Mouse (Mus musculus): ENCODE measurements at regions not wholly inside any gene's neighbourhood (a gene's known extent, or its start where the extent isn't known, plus 50 kb on each side); places are given as distances from the start of the nearest gene placed in this dataset.

DNA sequence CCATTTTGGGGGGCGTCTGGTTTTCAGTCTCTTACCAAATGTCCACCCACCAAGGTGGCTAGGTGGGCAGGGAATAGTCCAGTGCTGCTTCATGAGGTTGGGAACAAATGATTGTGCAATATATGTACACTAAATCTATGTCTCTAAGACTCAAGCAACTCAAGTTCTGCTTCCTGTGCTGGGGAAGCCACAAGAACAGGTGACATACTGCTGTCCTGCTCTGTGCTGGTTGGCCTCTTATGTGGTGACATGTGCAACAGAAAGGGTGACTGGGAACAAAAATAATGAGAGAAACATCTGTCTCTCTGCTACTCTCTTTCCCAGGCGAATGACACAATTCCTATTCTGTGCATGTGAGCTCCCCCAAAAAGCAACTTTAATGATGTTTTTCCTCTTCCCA, 90.5 kb downstream of the Zbtb18 start:
- TF ChIP-seq CTCF (IDR thresholded peaks at IDR 0.05; ENCODE audit: low read depth, low read length) = no peak
- TF ChIP-seq POLR2A (IDR thresholded peaks at IDR 0.05; ENCODE audit: borderline replicate concordance, low read depth, low read length) = no peak

All from bone marrow macrophage, adult 2 months (primary cell).